Mouse (Mus musculus) liver, embryonic 12.5 days (tissue): Measurements from ENCODE around the gene Frzb. TPM values are rescaled to one million over a fixed set of nuclear protein-coding genes. Genes with fewer than 3 reads are reported as not detected.

Source experiments
- ATAC-seq: fragments of 200-750 bp; cut with Nextera tagmentation; 2 replicates; pipeline ENCODE4 v1.8.0; 2017; ENCODE audit warnings: moderate number of reproducible peaks, mild to moderate bottlenecking, moderate library complexity
- H3K27ac ChIP-seq: fragments of 300-500 bp; sonication (generic); 2 replicates; pipeline ENCODE4 v1.5.1; 2016; ENCODE audit warnings: mild to moderate bottlenecking
- H3K27me3 ChIP-seq: fragments of 300-500 bp; sonication (generic); replicated peaks from 2 replicates; pipeline ENCODE4 v1.6.1; 2016; ENCODE audit warnings: mild to moderate bottlenecking, moderate library complexity
- H3K36me3 ChIP-seq: fragments of 300-500 bp; sonication (generic); 2 replicates; pipeline ENCODE4 v1.6.1; 2016; ENCODE audit warnings: mild to moderate bottlenecking, moderate library complexity
- H3K4me1 ChIP-seq: fragments of 300-500 bp; sonication (generic); 2 replicates; pipeline ENCODE4 v1.6.1; 2016
- H3K4me2 ChIP-seq: fragments of 300-500 bp; sonication (generic); 2 replicates; pipeline ENCODE4 v1.6.1; 2016; ENCODE audit warnings: mild to moderate bottlenecking, moderate library complexity
- H3K4me3 ChIP-seq: fragments of 300-500 bp; sonication (generic); 2 replicates; pipeline ENCODE4 v1.5.1; 2016; ENCODE audit warnings: mild to moderate bottlenecking, moderate library complexity
- H3K9ac ChIP-seq: fragments of 300-500 bp; sonication (generic); 2 replicates; pipeline ENCODE4 v1.6.1; 2016; ENCODE audit warnings: mild to moderate bottlenecking, moderate library complexity
- H3K9me3 ChIP-seq: fragments of 300-500 bp; sonication (generic); replicated peaks from 2 replicates; pipeline ENCODE4 v1.6.1; 2016; ENCODE audit warnings: mild to moderate bottlenecking, moderate library complexity
- WGBS: fragments of 180-500 bp; shearing (Covaris S2); methylation state at CpG from one replicate; pipeline ENCODE4 v1.1.7; 2016; ENCODE audit not compliant: insufficient replicate concordance; 5-methylcytosine and 5-hydroxymethylcytosine counted together
- polyA plus RNA-seq: library from polyadenylated mRNA; unstranded; fragments of >200 nt; fragmentation: Nextera tagmentation; extraction: Ambion mirVana; gene quantifications from 2 replicates; pipeline ENCODE4 v1.2.1, GENCODE M21; 2016

Gene Frzb
- polyA plus RNA-seq, 1 experiment from 2014 or later: 1.6 TPM

GRCm38 (mm10) chr2:80374892-80375291 lies 72.5 kb downstream of the Frzb start:
- Histone ChIP-seq H3K9ac (no peak overlapping the region), H3K4me2 (no peak overlapping the region), H3K4me1 (no peaks in the 10 kb centered on the region), H3K9me3 (no peaks in the 10 kb centered on the region), H3K27ac (no peak overlapping the region), H3K27me3 (no peaks in the 10 kb centered on the region), H3K36me3 (no peaks in the 10 kb centered on the region), H3K4me3 (no peak overlapping the region)
- ATAC-seq: no peak

GRCm38 (mm10) chr2:80371458-80371857 lies 76.0 kb downstream of the Frzb start:
- 72% methylated on average over 8 of the region's 8 CpGs for WGBS
- H3K4me3 ChIP-seq: no peak overlapping the region
- no peaks in the 10 kb centered on the region for H3K27me3 ChIP-seq
- H3K36me3 ChIP-seq: no peaks in the 10 kb centered on the region
- H3K4me1 ChIP-seq: no peaks in the 10 kb centered on the region
- no peak overlapping the region for H3K4me2 ChIP-seq
- no peak for ATAC-seq
- no peak overlapping the region for H3K9ac ChIP-seq
- no peak overlapping the region for H3K27ac ChIP-seq
- H3K9me3 ChIP-seq: no peaks in the 10 kb centered on the region

Other genes starting within 250 kb of the Frzb start
- gene Prdx6b, start 155.2 kb downstream of the Frzb start, polyA plus RNA-seq: not detected in 2 replicates
- 28.9 and 29.1 TPM in 2 replicates for gene Dnajc10, start 132.2 kb downstream of the Frzb start, polyA plus RNA-seq
- 29.2 and 30.0 TPM in 2 replicates for gene Nckap1, start 133.8 kb upstream of the Frzb start, polyA plus RNA-seq
- 8.7 and 9.5 TPM in 2 replicates for gene Dusp19, start 169.4 kb upstream of the Frzb start, polyA plus RNA-seq
- 48.8 and 50.9 TPM in 2 replicates for gene Nup35, start 169.6 kb upstream of the Frzb start, polyA plus RNA-seq